Mouse (Mus musculus): Measurements from ENCODE around the gene Myod1. TPM values are rescaled to one million over a fixed set of nuclear protein-coding genes. Genes with fewer than 3 reads are reported as not detected.
A peak's percentile ranks its signal among the peaks of the same experiment; 100 is the strongest.

The Myod1 gene
- polyA plus RNA-seq (2015; fragmentation: Nextera tagmentation; extraction: Ambion mirVana) = 0.14 TPM in 1 of 2 replicates, not detected in the other

DNA sequence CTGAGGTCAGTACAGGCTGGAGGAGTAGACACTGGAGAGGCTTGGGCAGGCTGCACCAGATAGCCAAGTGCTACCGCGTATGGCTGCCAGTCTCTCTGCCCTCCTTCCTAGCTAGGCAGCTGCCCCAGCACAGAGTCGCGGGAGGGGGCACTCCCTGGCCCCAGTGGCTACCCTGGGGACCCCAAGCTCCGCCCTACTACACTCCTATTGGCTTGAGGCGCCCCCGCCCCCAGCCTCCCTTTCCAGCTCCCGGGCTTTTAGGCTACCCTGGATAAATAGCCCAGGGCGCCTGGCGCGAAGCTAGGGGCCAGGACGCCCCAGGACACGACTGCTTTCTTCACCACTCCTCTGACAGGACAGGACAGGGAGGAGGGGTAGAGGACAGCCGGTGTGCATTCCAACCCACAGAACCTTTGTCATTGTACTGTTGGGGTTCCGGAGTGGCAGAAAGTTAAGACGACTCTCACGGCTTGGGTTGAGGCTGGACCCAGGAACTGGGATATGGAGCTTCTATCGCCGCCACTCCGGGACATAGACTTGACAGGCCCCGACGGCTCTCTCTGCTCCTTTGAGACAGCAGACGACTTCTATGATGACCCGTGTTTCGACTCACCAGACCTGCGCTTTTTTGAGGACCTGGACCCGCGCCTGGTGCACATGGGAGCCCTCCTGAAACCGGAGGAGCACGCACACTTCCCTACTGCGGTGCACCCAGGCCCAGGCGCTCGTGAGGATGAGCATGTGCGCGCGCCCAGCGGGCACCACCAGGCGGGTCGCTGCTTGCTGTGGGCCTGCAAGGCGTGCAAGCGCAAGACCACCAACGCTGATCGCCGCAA lies at the start of gene Myod1:
Myod1 (plus strand) TSS at position 303 of the 836 bp plus-strand sequence.
- peaks cover 54% of the 10 kb centered on the region for H3K27me3 ChIP-seq (replicated peaks; ENCODE audit: control insufficient read depth, insufficient read depth, low read length)
- H3K4me3 ChIP-seq (replicated peaks; ENCODE audit: low read length) = peak within 1 kb of the TSS; percentile 27
- H3K4me1 ChIP-seq (replicated peaks; ENCODE audit: control insufficient read depth, insufficient read depth, low read length) = peaks cover 17% of the 10 kb centered on the region
- no peak for ATAC-seq
- H3K9me3 ChIP-seq (ENCODE audit: control insufficient read depth, low read length) = no peaks in the 10 kb centered on the region
- 0 out of 2 replicates have a peak within 1 kb of the TSS, but pooled peaks have one; percentile 14 for H3K9ac ChIP-seq (replicated peaks; ENCODE audit: low read depth, low read length)
- H3K4me2 ChIP-seq (ENCODE audit: low read length) = peak within 1 kb of the TSS; percentile 45
- 2% methylated on average over 44 of the region's 44 CpGs for WGBS
- H3K27ac ChIP-seq (ENCODE audit: low read length) = no peak within 1 kb of the TSS
- no peaks in the 10 kb centered on the region for H3K36me3 ChIP-seq (ENCODE audit: control insufficient read depth, insufficient read depth)

DNA sequence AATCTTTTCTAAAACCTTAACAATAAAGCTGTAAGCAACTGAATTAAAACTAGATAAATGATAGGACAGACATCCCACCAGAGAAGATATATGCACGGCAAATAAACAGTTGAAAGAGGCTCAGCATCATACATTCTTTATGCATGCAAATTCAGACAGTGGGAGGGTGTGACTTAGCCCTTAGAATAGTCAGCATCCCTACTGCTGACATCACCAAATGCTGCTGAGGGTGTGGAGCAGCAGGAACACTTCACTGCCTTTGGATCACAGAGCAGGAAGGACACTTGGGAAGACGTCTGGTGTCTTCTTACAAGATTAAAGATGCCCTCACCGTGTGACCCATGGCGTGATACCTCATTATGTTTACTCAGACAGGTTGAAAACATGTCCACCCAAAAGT lies 48.4 kb upstream of the Myod1 start:
- 74% methylated on average over 4 of the region's 4 CpGs for WGBS

DNA sequence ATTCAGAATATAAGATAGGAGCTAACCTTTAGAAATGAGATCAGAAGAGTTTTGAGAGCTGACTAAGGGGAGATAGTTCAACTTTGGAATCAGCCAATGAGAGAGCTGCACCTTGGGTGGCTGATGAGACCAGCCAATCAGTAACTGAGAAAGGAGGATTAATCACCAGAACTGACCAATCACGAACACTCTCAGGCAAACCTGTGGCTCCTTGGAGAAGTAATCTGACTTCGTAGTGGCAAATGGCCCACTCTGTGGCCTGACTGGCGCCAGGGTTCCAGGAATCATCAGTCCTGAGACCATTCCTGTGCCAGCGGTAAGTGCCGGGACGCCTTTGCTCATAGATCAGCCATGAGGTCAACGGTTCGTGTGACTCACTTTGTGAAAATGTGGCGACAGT lies 38.9 kb upstream of the Myod1 start:
- H3K4me3 ChIP-seq (replicated peaks; ENCODE audit: low read length) = no peak overlapping the region
- no peak overlapping the region for H3K27ac ChIP-seq (ENCODE audit: low read length)
- H3K4me2 ChIP-seq (ENCODE audit: low read length) = no peak overlapping the region
- no peaks in the 10 kb centered on the region for H3K36me3 ChIP-seq (ENCODE audit: control insufficient read depth, insufficient read depth)
- no peaks in the 10 kb centered on the region for H3K27me3 ChIP-seq (replicated peaks; ENCODE audit: control insufficient read depth, insufficient read depth, low read length)
- ATAC-seq = no peak
- 91% methylated on average over 9 of the region's 9 CpGs for WGBS
- H3K9ac ChIP-seq (replicated peaks; ENCODE audit: low read depth, low read length) = no peak overlapping the region
- H3K9me3 ChIP-seq (ENCODE audit: control insufficient read depth, low read length) = no peaks in the 10 kb centered on the region; the same call in 1 of the 2 replicates
- H3K4me1 ChIP-seq (replicated peaks; ENCODE audit: control insufficient read depth, insufficient read depth, low read length) = no peaks in the 10 kb centered on the region

More for the DNA sequence above, 48.4 kb upstream of the Myod1 start:
- no peak overlapping the region for H3K4me3 ChIP-seq (replicated peaks; ENCODE audit: low read length)
- no peak for ATAC-seq
- no peaks in the 10 kb centered on the region for H3K9me3 ChIP-seq (ENCODE audit: control insufficient read depth, low read length)
- no peaks in the 10 kb centered on the region for H3K27me3 ChIP-seq (replicated peaks; ENCODE audit: control insufficient read depth, insufficient read depth, low read length)
- H3K36me3 ChIP-seq (ENCODE audit: control insufficient read depth, insufficient read depth) = no peaks in the 10 kb centered on the region
- H3K4me1 ChIP-seq (replicated peaks; ENCODE audit: control insufficient read depth, insufficient read depth, low read length) = no peaks in the 10 kb centered on the region
- H3K4me2 ChIP-seq (ENCODE audit: low read length) = no peak overlapping the region
- no peak overlapping the region for H3K27ac ChIP-seq (ENCODE audit: low read length)
- H3K9ac ChIP-seq (replicated peaks; ENCODE audit: low read depth, low read length) = no peak overlapping the region

DNA sequence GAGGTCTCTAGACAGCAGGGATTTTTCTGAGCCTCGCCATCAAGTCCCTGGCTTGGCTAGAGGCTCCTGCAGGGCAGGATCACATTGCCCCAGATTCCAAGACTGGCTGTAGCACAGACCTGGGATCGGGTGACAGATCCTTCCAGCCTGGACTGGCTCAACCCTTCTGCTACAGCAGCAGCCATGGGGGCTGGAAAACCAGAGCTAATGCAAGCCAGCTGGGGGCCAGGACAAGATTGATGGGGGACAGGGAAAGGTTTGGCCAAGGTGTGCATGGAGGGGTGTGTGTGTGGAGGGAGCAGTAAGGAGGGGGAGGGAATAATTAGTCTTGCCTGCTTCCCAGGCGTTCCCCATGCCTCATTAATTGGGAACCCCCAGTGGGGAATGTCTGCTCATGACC lies 36.5 kb upstream of the Myod1 start:
- H3K9me3 ChIP-seq (ENCODE audit: control insufficient read depth, low read length) = no peaks in the 10 kb centered on the region; the same call in 1 of the 2 replicates
- H3K27ac ChIP-seq (ENCODE audit: low read length) = no peak overlapping the region
- ATAC-seq = no peak
- H3K4me3 ChIP-seq (replicated peaks; ENCODE audit: low read length) = no peak overlapping the region
- 25% methylated on average over 3 of the region's 3 CpGs for WGBS
- no peak overlapping the region for H3K4me2 ChIP-seq (ENCODE audit: low read length)
- H3K4me1 ChIP-seq (replicated peaks; ENCODE audit: control insufficient read depth, insufficient read depth, low read length) = no peaks in the 10 kb centered on the region
- H3K9ac ChIP-seq (replicated peaks; ENCODE audit: low read depth, low read length) = no peak overlapping the region
- no peaks in the 10 kb centered on the region for H3K36me3 ChIP-seq (ENCODE audit: control insufficient read depth, insufficient read depth)
- no peaks in the 10 kb centered on the region for H3K27me3 ChIP-seq (replicated peaks; ENCODE audit: control insufficient read depth, insufficient read depth, low read length)

DNA sequence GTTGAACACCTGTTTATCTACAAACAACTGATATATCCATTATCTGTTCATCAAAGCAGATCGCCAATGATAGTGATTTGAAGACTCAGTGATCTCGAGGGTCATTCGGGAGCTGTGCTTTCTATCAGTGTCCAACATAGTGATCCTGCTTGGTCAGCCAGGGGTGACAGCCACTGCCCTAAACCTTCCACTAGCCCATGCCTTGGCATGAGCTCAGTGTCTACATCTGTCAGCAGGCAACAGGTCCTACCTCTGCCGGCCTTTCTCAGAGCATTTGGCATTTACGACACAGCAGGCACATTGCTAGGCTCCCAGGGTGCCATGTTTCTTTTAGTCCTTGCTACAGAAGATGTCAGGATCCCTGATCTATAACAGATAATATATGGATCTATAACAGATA lies 36.0 kb upstream of the Myod1 start:
- no peak overlapping the region for H3K4me2 ChIP-seq (ENCODE audit: low read length)
- 62% methylated on average over 5 of the region's 5 CpGs for WGBS
- no peaks in the 10 kb centered on the region for H3K36me3 ChIP-seq (ENCODE audit: control insufficient read depth, insufficient read depth)
- H3K9ac ChIP-seq (replicated peaks; ENCODE audit: low read depth, low read length) = no peak overlapping the region
- no peak overlapping the region for H3K27ac ChIP-seq (ENCODE audit: low read length)
- no peaks in the 10 kb centered on the region for H3K27me3 ChIP-seq (replicated peaks; ENCODE audit: control insufficient read depth, insufficient read depth, low read length)
- H3K4me1 ChIP-seq (replicated peaks; ENCODE audit: control insufficient read depth, insufficient read depth, low read length) = no peaks in the 10 kb centered on the region
- no peak for ATAC-seq
- H3K4me3 ChIP-seq (replicated peaks; ENCODE audit: low read length) = no peak overlapping the region
- no peaks in the 10 kb centered on the region; the same call in 1 of the 2 replicates for H3K9me3 ChIP-seq (ENCODE audit: control insufficient read depth, low read length)

DNA sequence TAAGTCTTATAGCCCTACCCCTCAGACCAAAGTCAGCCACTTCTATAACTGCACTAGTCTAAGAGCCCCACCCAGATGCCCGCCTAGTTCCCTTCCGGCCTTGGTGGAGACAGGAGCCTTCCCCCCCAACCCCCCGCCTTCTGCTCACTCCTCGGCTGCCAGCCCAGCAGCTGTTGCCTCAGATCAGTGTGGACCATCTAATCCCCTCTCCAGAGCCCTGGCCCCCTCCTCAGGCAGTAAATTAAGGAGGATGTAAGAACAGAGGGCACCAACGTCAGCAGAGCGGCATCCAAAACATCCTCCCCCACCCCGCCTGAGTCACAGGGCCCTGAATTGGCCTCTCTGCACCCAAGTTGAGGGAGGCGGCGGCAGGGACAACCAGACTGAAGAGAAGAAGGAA lies 34.8 kb upstream of the Myod1 start:
- 84% methylated on average over 9 of the region's 9 CpGs for whole genome bisulfite sequencing
- no peaks in the 10 kb centered on the region for H3K4me1 ChIP-seq (replicated peaks; ENCODE audit: control insufficient read depth, insufficient read depth, low read length)
- no peak overlapping the region for H3K27ac ChIP-seq (ENCODE audit: low read length)
- H3K4me2 ChIP-seq (ENCODE audit: low read length) = no peak overlapping the region
- H3K4me3 ChIP-seq (replicated peaks; ENCODE audit: low read length) = no peak overlapping the region
- no peaks in the 10 kb centered on the region for H3K9me3 ChIP-seq (ENCODE audit: control insufficient read depth, low read length)
- no peak overlapping the region for H3K9ac ChIP-seq (replicated peaks; ENCODE audit: low read depth, low read length)
- no peaks in the 10 kb centered on the region for H3K36me3 ChIP-seq (ENCODE audit: control insufficient read depth, insufficient read depth)
- no peak for ATAC-seq
- no peaks in the 10 kb centered on the region for H3K27me3 ChIP-seq (replicated peaks; ENCODE audit: control insufficient read depth, insufficient read depth, low read length)

DNA sequence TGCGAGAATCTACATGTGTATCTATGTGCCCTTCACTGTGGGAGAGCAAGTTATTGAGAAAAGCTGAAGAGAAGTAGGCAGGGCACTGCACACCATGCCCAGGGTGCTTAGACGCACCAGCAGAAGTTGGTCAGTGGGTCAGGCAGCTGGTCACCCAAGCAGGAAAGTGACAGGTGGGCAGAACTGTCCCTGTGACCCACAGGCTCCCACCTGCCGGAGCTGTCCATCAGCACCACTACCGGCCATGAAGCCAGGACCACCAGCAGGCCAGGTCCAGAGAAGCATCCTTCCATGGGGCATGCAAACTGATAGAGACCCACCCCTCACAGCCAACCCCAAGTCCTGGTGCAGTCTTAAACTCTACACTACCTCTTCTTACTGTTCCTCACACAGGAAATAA lies 28.6 kb upstream of the Myod1 start:
- H3K9ac ChIP-seq (replicated peaks; ENCODE audit: low read depth, low read length) = no peak overlapping the region
- H3K36me3 ChIP-seq (ENCODE audit: control insufficient read depth, insufficient read depth) = no peaks in the 10 kb centered on the region
- peaks cover 34% of the 10 kb centered on the region for H3K27me3 ChIP-seq (replicated peaks; ENCODE audit: control insufficient read depth, insufficient read depth, low read length)
- H3K27ac ChIP-seq (ENCODE audit: low read length) = no peak overlapping the region
- no peaks in the 10 kb centered on the region for H3K9me3 ChIP-seq (ENCODE audit: control insufficient read depth, low read length)
- no peak overlapping the region for H3K4me2 ChIP-seq (ENCODE audit: low read length)
- no peak for ATAC-seq
- H3K4me3 ChIP-seq (replicated peaks; ENCODE audit: low read length) = no peak overlapping the region
- WGBS = 59% methylated on average over 4 of the region's 4 CpGs
- H3K4me1 ChIP-seq (replicated peaks; ENCODE audit: control insufficient read depth, insufficient read depth, low read length) = peaks cover 4% of the 10 kb centered on the region

DNA sequence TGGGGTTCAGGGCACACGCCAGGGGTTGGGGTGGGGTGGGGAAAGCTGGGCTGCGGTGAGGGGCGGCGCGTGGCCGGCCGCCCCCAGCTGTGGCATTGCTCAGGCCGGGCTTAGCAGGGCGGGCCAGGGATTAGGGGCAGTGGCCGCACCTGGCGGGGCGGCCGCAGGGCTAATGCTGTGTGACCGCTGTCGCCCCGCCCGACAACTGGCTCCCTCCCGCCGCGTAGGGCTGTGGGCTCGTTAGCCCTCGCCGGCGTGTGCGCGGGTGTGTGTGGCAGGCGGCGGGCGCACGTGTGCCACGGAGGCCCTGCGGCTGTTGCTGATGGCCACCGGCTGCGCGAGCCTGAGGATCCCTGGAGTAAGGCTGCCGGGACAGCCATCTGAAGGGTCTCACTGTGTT lies 27.5 kb upstream of the Myod1 start:
- peaks cover 4% of the 10 kb centered on the region for H3K4me1 ChIP-seq (replicated peaks; ENCODE audit: control insufficient read depth, insufficient read depth, low read length)
- H3K9ac ChIP-seq (replicated peaks; ENCODE audit: low read depth, low read length) = 0 out of 2 replicates have a peak overlapping the region, but pooled peaks have one; percentile 13
- H3K27ac ChIP-seq (ENCODE audit: low read length) = no peak overlapping the region
- no peaks in the 10 kb centered on the region for H3K9me3 ChIP-seq (ENCODE audit: control insufficient read depth, low read length)
- H3K4me3 ChIP-seq (replicated peaks; ENCODE audit: low read length) = 0 out of 2 replicates have a peak overlapping the region, but pooled peaks have one; percentile 15
- H3K4me2 ChIP-seq (ENCODE audit: low read length) = peak overlapping the region; percentile 26
- H3K36me3 ChIP-seq (ENCODE audit: control insufficient read depth, insufficient read depth) = no peaks in the 10 kb centered on the region
- no peak for ATAC-seq
- under 1% methylated on average over 35 of the region's 36 CpGs for WGBS
- H3K27me3 ChIP-seq (replicated peaks; ENCODE audit: control insufficient read depth, insufficient read depth, low read length) = peaks cover 34% of the 10 kb centered on the region

DNA sequence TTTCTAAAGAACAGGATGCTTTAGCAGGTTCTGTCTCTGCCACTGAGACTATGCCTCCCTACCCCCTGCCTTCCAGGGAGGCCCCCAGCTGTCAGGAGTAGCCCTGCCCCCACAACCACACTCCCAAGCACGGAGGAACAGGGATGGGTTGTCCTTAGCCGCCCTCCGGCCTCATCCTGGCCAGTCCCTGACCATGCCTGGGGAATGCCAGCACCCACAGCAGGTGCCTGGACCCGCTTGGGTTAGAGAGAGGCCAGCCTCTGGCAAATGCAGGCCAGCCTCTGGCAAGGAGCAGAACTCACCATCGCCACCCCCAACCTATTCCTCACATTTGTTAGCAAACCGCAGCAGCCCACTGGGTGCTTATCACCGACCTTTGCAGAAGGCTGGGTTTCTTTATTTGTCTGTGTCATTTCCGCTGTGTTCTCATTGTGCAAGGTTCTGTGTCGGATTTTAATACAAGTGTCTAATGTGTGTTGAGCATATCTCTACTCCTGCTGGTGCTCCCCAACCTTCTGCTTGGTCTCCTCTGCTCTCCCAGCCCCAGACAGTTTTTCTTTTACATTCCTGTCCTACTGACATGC lies 26.1 kb upstream of the Myod1 start:
- Histone ChIP-seq H3K4me3 (replicated peaks; ENCODE audit: low read length) (no peak overlapping the region), H3K9me3 (ENCODE audit: control insufficient read depth, low read length) (no peaks in the 10 kb centered on the region), H3K9ac (replicated peaks; ENCODE audit: low read depth, low read length) (no peak overlapping the region), H3K27me3 (replicated peaks; ENCODE audit: control insufficient read depth, insufficient read depth, low read length) (peaks cover 34% of the 10 kb centered on the region), H3K4me2 (ENCODE audit: low read length) (no peak overlapping the region), H3K27ac (ENCODE audit: low read length) (no peak overlapping the region), H3K36me3 (ENCODE audit: control insufficient read depth, insufficient read depth) (no peaks in the 10 kb centered on the region), H3K4me1 (replicated peaks; ENCODE audit: control insufficient read depth, insufficient read depth, low read length) (peaks cover 4% of the 10 kb centered on the region)
- WGBS = 46% methylated on average over 9 of the region's 9 CpGs
- no peak for ATAC-seq

Measured in forebrain, embryonic 16.5 days (tissue).